Mouse (Mus musculus): ENCODE data around the gene Stx16. TPM values are rescaled to one million over a fixed set of nuclear protein-coding genes. Genes with fewer than 3 reads are reported as not detected.

Stx16 gene
- polyA plus RNA-seq, 1 experiment from 2014 or later = 7.8 TPM

DNA sequence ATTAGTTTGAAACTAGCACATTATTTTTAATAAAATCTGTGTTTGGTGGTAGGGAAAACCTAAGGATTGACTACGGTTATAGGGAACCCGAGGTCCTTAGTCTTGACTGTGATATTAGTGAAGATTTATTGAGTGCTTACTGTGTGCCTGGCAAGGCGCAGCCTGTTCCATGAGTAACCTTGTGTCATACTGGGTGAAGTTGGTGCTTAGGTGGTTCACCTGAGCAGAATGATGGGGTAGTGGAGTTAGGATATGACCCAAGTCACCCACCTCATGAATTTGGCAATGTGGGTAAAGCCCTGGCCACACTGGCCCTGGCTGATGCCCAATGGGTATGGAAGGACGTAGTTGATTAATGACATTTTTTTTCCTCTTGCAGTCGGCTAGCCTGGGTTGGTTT is 5.7 kb downstream of the Stx16 start:
- Histone ChIP-seq H3K27ac (replicated peaks) (no peak overlapping the region), H3K4me3 (no peak overlapping the region), H3K9me3 (replicated peaks) (no peaks in the 10 kb centered on the region), H3K36me3 (no peaks in the 10 kb centered on the region), H3K27me3 (ENCODE audit: low read depth, poor library complexity, severe bottlenecking) (no peaks in the 10 kb centered on the region), H3K4me1 (peaks cover 34% of the 10 kb centered on the region)
- 87% methylated on average over 5 of the region's 5 CpGs for WGBS
- DNase-seq (ENCODE audit: low spot score) = no peak

GRCm38 (mm10) chr2:174082380-174082918 is 6.3 kb downstream of the Stx16 start:
- H3K4me3 ChIP-seq = no peak overlapping the region
- no peaks in the 10 kb centered on the region for H3K27me3 ChIP-seq (ENCODE audit: low read depth, poor library complexity, severe bottlenecking)
- H3K36me3 ChIP-seq = no peaks in the 10 kb centered on the region
- no peaks in the 10 kb centered on the region for H3K9me3 ChIP-seq (replicated peaks)
- H3K27ac ChIP-seq (replicated peaks) = no peak overlapping the region
- H3K4me1 ChIP-seq = peaks cover 28% of the 10 kb centered on the region
- DNase-seq (ENCODE audit: low spot score) = no peak
- 84% methylated on average over 3 of the region's 3 CpGs for WGBS

GRCm38 (mm10) chr2:174095086-174095485 is 19.0 kb downstream of the Stx16 start:
- Histone ChIP-seq H3K36me3 (peaks cover 71% of the 10 kb centered on the region), H3K4me3 (no peak overlapping the region), H3K27ac (replicated peaks) (no peak overlapping the region), H3K4me1 (no peaks in the 10 kb centered on the region), H3K9me3 (replicated peaks) (no peaks in the 10 kb centered on the region), H3K27me3 (ENCODE audit: low read depth, poor library complexity, severe bottlenecking) (no peaks in the 10 kb centered on the region)
- 92% methylated on average over 3 of the region's 3 CpGs for WGBS
- DNase-seq (ENCODE audit: low spot score) = no peak

DNA sequence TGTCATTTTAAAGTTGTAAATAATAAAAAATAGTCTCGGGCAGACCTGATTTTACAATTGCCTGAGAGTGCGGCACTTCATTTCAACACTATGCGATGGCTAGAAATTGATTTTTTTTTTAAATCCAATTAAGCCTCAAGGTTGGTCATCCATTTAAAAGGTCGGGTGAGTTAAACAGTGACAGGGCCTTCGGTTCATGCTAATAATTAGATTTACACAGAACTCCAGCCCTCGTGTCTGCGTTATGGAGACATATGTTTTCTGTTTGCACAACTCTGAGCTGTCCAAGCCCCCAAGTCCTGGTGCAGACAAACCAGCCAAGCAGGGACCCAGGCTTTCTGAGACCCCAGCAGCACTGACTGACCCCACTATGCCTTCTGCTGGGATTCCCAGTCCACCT is 26.3 kb downstream of the Stx16 start:
- no peaks in the 10 kb centered on the region for H3K4me1 ChIP-seq
- no peak overlapping the region for H3K4me3 ChIP-seq
- no peaks in the 10 kb centered on the region for H3K27me3 ChIP-seq (ENCODE audit: low read depth, poor library complexity, severe bottlenecking)
- peaks cover 18% of the 10 kb centered on the region for H3K36me3 ChIP-seq
- 79% methylated on average over 7 of the region's 7 CpGs for WGBS
- H3K27ac ChIP-seq (replicated peaks) = no peak overlapping the region
- H3K9me3 ChIP-seq (replicated peaks) = no peaks in the 10 kb centered on the region
- DNase-seq (ENCODE audit: low spot score) = no peak

DNA sequence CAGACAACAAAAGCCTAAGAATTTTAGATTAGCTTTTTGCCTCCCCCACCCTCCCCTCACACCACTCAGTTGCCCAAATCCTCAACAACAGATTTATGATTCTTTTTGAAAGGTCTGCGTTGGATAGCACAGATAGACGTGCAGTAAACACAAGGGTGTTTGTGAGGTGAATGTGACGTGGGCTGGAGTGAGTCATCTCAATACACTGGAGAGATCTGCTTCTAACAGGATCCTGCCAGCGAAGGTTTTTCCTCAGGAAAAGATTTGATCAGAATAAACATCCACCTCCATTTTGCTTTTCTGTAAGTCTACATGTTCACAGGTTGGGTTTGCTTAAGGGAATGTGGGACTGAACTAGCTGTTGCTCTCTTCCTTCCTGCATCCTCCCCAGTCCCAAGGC is 27.4 kb downstream of the Stx16 start:
- Histone ChIP-seq H3K36me3 (peaks cover 11% of the 10 kb centered on the region), H3K27ac (replicated peaks) (no peak overlapping the region), H3K9me3 (replicated peaks) (no peaks in the 10 kb centered on the region), H3K4me3 (no peak overlapping the region), H3K27me3 (ENCODE audit: low read depth, poor library complexity, severe bottlenecking) (no peaks in the 10 kb centered on the region), H3K4me1 (no peaks in the 10 kb centered on the region)
- 89% methylated on average over 4 of the region's 4 CpGs for WGBS
- no peak for DNase-seq (ENCODE audit: low spot score)

GRCm38 (mm10) chr2:174107375-174107774 is 31.3 kb downstream of the Stx16 start:
- WGBS = 87% methylated on average over 3 of the region's 3 CpGs
- no peak for DNase-seq (ENCODE audit: low spot score)

GRCm38 (mm10) chr2:174109991-174110782 is 34.1 kb downstream of the Stx16 start, which contains the start of gene Npepl1:
Gene Npepl1 (plus strand): TSS chr2:174110349.
- Histone ChIP-seq H3K27me3 (ENCODE audit: low read depth, poor library complexity, severe bottlenecking) (no peaks in the 10 kb centered on the region), H3K4me3 (peak within 1 kb of the TSS; percentile 70), H3K9me3 (replicated peaks) (no peaks in the 10 kb centered on the region), H3K27ac (replicated peaks) (peak within 1 kb of the TSS; percentile 97), H3K4me1 (peaks cover 21% of the 10 kb centered on the region), H3K36me3 (peaks cover 20% of the 10 kb centered on the region)
- 2% methylated on average over 61 of the region's 90 CpGs for WGBS
- peak; percentile 75 for DNase-seq (ENCODE audit: low spot score)

More at GRCm38 (mm10) chr2:174107375-174107774, 31.3 kb downstream of the Stx16 start:
- H3K4me1 ChIP-seq = peaks cover 21% of the 10 kb centered on the region
- no peaks in the 10 kb centered on the region for H3K9me3 ChIP-seq (replicated peaks)
- H3K27ac ChIP-seq (replicated peaks) = no peak overlapping the region
- no peaks in the 10 kb centered on the region for H3K27me3 ChIP-seq (ENCODE audit: low read depth, poor library complexity, severe bottlenecking)
- peaks cover 5% of the 10 kb centered on the region; the same call in 1 of the 2 replicates for H3K36me3 ChIP-seq
- H3K4me3 ChIP-seq = no peak overlapping the region

- H3K9me3 ChIP-seq (replicated peaks) = no peaks in the 10 kb centered on the region
- peak overlapping the region; percentile 70 for H3K4me3 ChIP-seq
- no peak for DNase-seq (ENCODE audit: low spot score)
- H3K27me3 ChIP-seq (ENCODE audit: low read depth, poor library complexity, severe bottlenecking) = no peaks in the 10 kb centered on the region
- peak overlapping the region; percentile 97 for H3K27ac ChIP-seq (replicated peaks)
- WGBS = 60% methylated on average over 33 of the region's 33 CpGs
- peaks cover 21% of the 10 kb centered on the region for H3K4me1 ChIP-seq
- peaks cover 28% of the 10 kb centered on the region for H3K36me3 ChIP-seq
These were observed 34.9 kb downstream of the Stx16 start for GRCm38 (mm10) chr2:174110783-174111549.

DNA sequence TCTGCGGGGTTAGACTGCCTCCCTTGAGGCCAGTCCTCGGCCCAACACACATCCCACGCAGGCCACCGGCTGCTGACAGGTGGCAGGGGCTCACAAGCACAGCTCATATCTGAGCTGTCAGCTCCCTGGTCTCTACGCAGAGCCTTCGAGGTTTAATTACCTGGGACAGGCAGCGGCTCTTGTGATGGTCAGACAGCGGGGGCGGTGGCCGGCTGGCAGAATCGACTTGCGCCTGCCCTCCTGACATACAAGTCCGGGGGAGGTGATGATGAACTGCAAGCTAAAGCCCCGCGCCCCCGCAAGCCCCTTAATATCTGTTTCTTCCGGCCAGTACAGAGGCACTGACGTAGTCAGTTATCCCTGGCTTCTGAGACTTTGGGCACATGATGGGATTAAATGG is 36.8 kb downstream of the Stx16 start:
- H3K4me3 ChIP-seq = no peak overlapping the region
- no peaks in the 10 kb centered on the region for H3K27me3 ChIP-seq (ENCODE audit: low read depth, poor library complexity, severe bottlenecking)
- 91% methylated on average over 18 of the region's 18 CpGs for WGBS
- H3K27ac ChIP-seq (replicated peaks) = no peak overlapping the region
- no peaks in the 10 kb centered on the region for H3K9me3 ChIP-seq (replicated peaks)
- peaks cover 39% of the 10 kb centered on the region for H3K36me3 ChIP-seq
- no peak for DNase-seq (ENCODE audit: low spot score)
- H3K4me1 ChIP-seq = peaks cover 21% of the 10 kb centered on the region

- no peak overlapping the region for H3K4me3 ChIP-seq
- H3K27me3 ChIP-seq (ENCODE audit: low read depth, poor library complexity, severe bottlenecking) = no peaks in the 10 kb centered on the region
- WGBS = 95% methylated on average over 12 of the region's 12 CpGs
- H3K9me3 ChIP-seq (replicated peaks) = no peaks in the 10 kb centered on the region
- H3K27ac ChIP-seq (replicated peaks) = no peak overlapping the region
- peaks cover 21% of the 10 kb centered on the region for H3K4me1 ChIP-seq
- DNase-seq (ENCODE audit: low spot score) = no peak
- H3K36me3 ChIP-seq = peaks cover 46% of the 10 kb centered on the region
These were observed 38.2 kb downstream of the Stx16 start for GRCm38 (mm10) chr2:174114148-174114864.

- no peak for DNase-seq (ENCODE audit: low spot score)
- Histone ChIP-seq H3K27ac (replicated peaks) (no peak overlapping the region), H3K4me1 (no peaks in the 10 kb centered on the region), H3K36me3 (peaks cover 73% of the 10 kb centered on the region), H3K9me3 (replicated peaks) (no peaks in the 10 kb centered on the region), H3K4me3 (no peak overlapping the region), H3K27me3 (ENCODE audit: low read depth, poor library complexity, severe bottlenecking) (no peaks in the 10 kb centered on the region)
- WGBS = 86% methylated on average over 16 of the region's 16 CpGs
These were observed 40.8 kb downstream of the Stx16 start for GRCm38 (mm10) chr2:174116929-174117328.

DNA sequence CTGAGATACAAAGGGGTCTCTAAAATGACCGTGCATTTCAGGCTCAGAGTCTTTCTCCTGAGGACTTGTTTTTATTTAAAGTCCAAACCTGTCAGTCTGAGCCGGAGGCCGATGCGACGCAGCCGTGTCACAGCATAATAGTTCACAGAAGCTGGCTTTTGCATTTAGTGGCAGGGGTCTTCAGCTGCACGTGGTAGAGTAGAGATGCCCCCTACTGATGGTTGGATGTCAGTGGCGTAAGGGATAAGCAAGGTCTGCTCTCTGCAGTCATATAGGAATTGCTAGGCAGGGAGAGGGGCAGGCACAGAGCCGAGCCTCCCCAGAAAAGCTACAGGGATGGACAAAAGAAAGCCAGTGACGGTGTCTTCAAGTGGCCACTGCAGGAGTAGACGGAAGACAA is 42.0 kb downstream of the Stx16 start:
- peak; percentile 24 for DNase-seq (ENCODE audit: low spot score)
- Histone ChIP-seq H3K4me3 (no peak overlapping the region), H3K27me3 (ENCODE audit: low read depth, poor library complexity, severe bottlenecking) (no peaks in the 10 kb centered on the region), H3K9me3 (replicated peaks) (no peaks in the 10 kb centered on the region), H3K27ac (replicated peaks) (no peak overlapping the region), H3K36me3 (peaks cover 81% of the 10 kb centered on the region), H3K4me1 (no peaks in the 10 kb centered on the region)
- 69% methylated on average over 11 of the region's 11 CpGs for WGBS
